Mouse (Mus musculus): ENCODE results near the gene Igtp.
"Not testable (repeated sequence)": the region's sequence is repeated elsewhere in the genome, so short reads cannot be mapped to it uniquely, and the experiment has no call there.

The Igtp gene

DNA sequence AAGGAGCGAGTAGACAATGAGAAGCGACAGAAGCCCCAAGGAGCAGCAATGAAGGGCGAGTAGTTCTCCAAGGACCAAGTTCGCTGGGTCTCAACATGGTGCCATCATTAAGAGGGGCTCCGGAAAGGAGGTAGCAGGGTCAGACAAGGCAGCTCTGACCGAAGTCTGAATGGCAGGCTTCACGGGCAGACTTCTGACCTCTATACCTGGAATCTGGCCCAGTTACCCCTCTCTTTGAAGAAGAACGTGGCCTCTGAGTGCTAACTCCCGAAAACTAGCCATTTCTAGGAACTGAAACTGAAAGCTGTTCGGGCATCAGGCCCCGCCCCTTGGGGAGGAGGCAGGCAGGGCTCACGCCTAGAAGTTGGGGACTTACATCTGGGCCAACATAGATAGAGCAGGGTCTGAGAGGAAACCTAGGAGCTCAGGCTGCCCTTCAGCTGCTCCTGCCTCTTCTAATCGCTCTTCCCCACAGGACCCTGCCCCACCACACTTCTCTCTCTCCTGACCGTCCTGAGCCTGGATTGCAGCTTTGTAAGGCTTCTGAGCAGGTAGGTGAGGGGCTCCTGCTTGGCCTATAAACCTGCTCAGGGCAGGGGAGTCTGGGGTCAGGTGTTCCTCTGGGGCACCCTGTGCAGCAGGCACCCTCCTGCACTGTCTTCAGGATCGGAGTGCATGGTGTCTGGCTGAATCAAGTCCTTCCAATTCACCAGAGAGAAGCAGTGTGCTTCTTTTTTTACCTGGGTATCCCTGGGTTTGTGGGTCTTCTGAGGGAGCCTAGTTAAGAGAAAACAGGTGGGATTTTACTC is at the start of gene Igtp, which contains the start of gene Irgm2:
Igtp (plus strand) TSS at position 328 of the 809 bp plus-strand sequence.
Irgm2 (plus strand) TSS at position 390 of the 809 bp plus-strand sequence.
- DNase-seq (ENCODE audit: low spot score in 2 of 2) = peak; percentile 67 to 72

DNA sequence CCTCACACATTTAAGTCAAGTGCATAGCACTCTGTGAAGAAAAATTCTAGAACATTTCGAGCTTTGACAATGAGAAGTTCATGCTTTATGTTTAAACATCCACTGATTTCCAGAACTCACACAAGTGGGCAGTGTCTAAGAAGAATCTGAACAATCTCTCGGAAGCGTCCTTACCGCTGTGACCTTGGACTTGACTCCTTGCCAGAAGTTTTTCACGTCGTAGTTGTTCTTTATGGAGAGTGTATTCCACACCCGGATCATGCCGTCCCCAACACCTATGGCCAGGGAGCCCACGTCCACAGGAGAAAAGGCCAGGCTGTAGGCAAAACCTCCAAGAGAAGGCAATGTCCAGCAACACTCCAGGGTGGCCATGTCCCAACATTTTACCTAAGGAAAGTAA is 43.9 kb upstream of the Igtp start:
- DNase-seq (ENCODE audit: low spot score in 2 of 2) = no peak

- DNase-seq (ENCODE audit: low spot score in 2 of 2) = no peak
Observed at GRCm38 (mm10) chr11:58156871-58157270, 42.5 kb upstream of the Igtp start.

GRCm38 (mm10) chr11:58165072-58165471 is 34.3 kb upstream of the Igtp start:
- DNase-seq (ENCODE audit: low spot score in 2 of 2) = no peak

DNA sequence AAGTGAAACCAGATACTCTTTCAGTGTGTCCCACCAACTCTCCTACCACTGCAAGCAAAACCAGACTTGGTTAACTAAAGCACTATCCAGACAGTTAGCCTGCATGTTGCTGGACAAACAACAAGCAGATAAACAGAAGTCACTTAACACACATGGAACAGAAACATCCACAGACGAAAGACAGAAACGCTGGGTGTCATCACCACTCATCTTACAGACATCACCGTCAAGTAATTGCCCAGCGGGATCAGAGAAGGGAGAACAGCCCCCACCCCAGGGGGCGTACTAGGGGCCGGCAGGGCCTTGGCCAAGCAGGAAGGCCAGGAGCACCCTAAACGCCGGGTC is 31.6 kb upstream of the Igtp start:
- DNase-seq (ENCODE audit: low spot score in 2 of 2) = no peak

DNA sequence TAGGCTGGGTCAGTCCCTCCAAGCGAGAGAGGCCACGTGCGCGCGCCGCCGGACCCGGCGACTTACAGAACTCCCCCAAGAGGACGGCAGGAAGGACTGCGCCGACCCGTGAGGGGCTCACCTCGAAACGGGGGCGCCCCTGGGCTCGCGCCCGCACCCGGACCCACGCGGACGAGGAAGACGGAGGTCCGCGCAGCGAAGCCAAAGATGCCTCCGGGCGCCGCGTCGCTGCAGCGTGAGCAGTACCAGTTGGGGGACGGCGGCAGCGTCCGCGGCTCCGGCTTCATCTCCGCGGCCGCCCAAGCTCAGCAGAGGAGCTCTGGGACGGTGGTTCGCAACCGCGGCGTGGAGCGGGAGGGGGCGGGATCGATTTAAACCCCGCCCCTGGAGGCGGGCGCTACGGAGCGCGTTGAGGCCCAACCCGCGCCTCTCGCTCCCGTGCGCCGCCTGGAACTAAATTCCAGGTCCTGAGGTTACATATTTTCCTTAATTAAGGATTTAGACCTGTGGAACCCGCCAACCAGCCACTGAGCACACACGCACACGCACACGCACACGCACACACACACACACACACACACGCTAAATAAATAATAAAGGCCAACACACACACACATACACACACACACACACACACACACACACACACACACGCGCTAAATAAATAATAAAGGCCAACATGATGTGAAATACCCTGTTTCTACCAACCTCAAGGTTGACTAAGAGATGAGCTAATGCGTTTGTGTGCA is 31.0 kb upstream of the Igtp start, which contains the start of gene Gemin5:
Gemin5 (minus strand) TSS at position 373 of the 749 bp plus-strand sequence.
- DNase-seq (ENCODE audit: low spot score in 2 of 2) = peak; percentile 81 to 83

DNA sequence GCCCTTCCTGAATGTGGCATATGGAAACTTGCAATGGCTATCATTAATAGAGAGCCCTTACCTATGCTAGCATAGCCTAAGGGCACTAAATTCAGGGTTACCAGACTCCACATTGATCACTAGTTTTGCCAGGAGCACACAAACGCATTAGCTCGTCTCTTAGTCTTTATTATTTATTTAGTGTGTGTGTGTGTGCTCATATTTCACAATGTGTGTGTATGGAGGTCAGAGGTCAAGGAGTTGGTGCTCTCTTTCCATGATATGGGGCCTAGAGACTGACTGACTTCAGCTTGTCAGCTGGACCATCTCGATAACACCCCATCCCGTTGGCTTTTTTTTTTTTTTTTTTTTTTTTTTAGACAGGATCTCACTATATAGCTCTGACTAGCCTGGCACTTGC is 29.7 kb upstream of the Igtp start:
- no peak for DNase-seq (ENCODE audit: low spot score in 2 of 2)

DNA sequence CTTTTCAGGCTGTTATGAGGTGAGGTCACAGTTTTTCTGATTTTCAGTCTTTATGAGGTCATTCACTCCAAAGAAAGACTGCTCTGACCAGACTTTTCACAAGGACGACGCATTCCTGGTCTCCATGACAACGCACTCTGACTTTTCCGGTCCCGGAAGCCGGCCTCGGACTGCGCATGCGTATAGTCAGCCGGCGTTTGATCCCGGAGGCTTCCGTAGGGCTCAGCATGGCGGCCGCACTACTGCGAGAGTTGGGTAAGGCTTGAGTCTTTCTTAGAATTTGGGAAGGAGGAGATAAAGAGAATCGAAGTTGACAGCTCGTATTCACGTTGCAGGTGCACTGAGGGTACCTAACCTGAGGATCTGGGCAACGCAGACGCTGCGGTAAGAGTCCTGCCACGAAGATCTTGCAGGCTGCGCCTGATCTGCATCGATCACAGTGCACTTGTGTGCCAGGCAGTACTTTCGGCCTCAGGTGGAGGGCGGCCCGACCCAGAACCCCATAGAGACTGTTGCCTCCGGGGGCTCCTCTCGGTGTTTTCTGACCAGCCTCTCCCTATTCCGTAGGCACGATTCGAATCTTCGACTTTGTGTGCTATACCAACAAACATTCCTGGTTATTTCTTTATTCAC is 27.8 kb upstream of the Igtp start, which contains the start of gene Mrpl22:
Mrpl22 (plus strand) TSS at position 203 of the 633 bp plus-strand sequence.
- peak; percentile 90 to 98 for DNase-seq (ENCODE audit: low spot score in 2 of 2)

GRCm38 (mm10) chr11:58179563-58179962 is 19.8 kb upstream of the Igtp start:
- peak; percentile 34 to 63 for DNase-seq (ENCODE audit: low spot score in 2 of 2)

GRCm38 (mm10) chr11:58179986-58180385 is 19.4 kb upstream of the Igtp start:
- DNase-seq (ENCODE audit: low spot score in 2 of 2) = not testable (repeated sequence)

DNA sequence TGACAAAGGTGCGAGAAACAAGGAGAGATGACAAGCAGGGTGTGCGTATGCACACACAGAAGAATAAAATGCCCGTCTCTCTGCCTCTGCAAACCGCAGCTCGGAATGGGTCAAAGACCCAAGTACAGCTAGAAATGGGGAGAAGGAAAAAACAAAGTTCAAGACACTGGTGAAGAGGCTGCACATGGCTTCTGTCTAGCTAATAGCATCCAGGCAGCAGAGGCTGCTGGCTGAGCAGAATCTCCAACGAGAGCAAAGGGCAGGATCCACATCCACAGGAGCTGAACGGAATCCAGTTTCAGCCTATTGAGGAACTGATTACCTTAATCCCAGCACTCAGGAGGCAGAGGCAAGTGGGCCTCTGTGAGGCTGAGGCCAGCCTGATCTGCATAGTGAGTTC is 18.6 kb upstream of the Igtp start:
- no peak for DNase-seq (ENCODE audit: low spot score in 2 of 2)

DNA sequence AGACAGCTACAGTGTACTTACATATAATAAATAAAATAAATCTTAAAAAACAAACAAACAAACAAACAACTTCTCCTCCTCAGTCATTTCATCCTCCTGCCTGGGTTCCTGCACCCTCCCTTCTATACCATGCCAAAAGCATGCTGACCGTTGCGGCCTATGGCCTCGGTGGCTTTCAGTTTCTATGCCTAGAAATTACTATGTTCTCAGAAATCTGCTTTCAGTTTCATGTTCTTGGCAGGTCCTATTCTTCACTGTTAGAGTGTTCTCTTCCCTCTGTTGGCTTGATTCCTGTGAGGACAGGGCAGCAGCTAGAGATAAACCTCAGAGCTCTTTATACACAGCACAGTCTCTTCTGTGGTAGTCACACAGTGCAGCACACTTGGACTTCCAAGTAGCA is 15.8 kb upstream of the Igtp start:
- no peak for DNase-seq (ENCODE audit: low spot score in 2 of 2)

DNA sequence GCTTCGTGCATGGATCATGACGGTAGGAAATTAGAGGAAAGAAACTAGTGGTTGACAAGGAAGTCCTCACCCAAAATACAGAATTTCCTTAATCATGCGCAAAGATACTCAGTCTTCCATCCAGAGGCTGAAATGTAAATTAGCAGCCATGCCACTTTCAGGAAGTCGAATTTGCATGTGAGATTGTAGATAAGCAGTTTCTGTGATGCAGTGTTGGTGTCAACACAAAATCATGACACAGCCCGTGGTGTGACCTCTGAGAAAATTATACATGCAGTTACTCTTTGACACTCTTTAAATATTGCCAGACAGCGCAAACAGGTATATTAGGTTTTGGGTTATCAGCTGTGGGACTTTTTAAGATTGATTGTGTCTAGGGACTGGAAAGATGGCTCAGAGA is 9.7 kb upstream of the Igtp start:
- no peak for DNase-seq (ENCODE audit: low spot score in 2 of 2)

- no peak for DNase-seq (ENCODE audit: low spot score in 2 of 2)
Observed at GRCm38 (mm10) chr11:58193326-58193725, 6.0 kb upstream of the Igtp start.

DNA sequence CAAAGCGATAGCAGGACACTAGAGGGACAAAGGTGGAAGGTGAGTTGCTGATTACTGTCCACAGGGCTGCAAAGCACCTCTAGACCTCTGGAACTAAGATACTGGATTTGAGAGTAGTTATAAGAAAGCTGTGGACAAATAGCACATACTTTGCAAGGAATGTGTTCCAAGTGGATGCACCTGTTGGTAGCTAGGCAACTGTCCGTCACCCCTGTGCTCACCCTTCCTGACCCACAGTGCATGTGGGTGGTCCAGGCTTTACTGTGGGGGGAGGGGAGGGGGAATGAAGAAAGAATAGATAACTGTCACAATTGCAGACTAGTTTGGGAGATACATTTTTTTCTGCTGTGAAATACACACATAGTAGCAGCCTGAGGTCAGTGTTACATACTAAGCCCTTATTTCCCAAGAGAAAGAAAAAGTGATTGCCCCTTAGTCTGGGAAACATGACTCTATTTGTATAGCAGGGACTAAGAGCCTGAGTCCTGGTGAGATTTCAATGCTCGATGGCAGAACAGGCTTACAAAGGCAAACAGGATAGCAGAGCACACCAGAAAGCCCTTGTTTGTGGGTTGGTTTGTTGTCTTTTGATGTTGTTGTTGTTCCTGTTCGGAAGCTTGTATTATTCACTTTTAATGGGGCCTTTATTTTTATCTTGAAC is 5.4 kb upstream of the Igtp start:
- no peak for DNase-seq (ENCODE audit: low spot score in 2 of 2)

GRCm38 (mm10) chr11:58198663-58199062 is 693 bp upstream of the Igtp start:
- no peak for DNase-seq (ENCODE audit: low spot score in 2 of 2)

DNA sequence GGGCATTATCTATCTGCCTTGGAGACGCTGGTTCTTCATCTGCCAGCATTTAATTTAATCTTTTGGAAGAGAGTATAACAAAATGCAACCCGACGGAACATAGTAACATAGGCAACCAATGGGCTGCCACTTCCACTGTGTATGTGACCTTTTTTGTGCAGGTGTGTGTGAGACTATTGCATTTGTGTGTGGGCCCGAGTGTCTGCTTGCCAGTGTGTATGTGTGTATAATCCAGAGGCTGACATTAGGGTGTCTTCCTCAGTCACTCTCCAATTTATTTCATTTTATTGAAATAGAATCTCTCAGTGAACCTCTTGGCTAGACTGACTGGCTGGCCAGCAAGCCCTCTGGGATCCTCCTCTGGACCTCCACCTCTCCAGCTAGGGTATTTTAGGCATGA is 870 bp downstream of the Igtp start:
- DNase-seq (ENCODE audit: low spot score in 2 of 2) = no peak

DNA sequence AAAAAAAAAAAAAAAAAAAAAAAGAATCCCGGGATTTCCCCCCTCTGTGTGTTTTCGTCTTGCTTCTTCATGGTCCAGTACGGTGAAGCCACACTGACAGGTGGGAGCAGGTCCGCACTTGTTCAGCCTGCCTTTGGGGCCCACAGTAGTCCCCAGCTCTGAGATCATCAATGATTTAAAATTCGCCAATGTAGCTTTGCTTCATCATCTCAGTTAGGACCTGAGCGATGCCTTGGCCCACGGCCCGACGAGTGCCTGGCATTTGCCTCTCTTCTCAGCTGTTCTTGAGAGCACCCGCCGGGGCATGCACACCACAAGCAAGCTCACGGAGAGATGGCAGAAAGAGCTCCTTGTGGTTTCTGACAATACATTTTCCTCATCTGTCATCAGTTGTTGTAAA is 1.7 kb downstream of the Igtp start:
- DNase-seq (ENCODE audit: low spot score in 2 of 2) = no peak

GRCm38 (mm10) chr11:58210321-58210886 is 11.0 kb downstream of the Igtp start:
- no peak for DNase-seq (ENCODE audit: low spot score in 2 of 2)

DNA sequence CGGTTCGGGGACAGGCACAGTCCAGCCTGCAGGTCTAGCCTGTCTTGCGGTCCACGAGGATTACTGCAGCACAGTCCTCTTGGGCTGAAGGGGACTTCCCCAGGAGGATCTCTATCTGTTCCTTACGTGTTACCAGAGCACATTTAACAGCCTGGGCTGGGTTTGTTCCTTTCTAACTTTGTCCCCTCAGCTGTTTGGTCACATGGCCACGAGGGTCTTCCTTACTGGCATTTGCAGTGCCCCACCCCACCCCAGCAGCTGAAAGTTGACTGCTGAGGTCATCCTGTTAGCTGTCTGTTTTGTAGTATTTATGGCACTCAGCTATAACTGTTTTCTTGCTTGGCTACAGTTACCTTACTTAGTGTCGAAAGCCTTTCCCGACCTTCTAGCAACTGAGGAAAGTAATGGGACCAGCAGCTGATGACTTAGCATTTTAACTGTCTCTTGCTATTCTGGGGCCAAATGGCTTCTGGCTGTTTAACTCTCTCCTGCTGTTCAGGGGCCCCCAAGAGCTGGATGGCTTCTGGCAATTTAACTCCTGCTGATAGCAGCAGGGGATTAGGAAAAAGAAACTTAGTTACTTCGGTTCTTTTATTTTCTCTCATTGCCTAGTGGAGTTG is 11.8 kb downstream of the Igtp start:
- DNase-seq (ENCODE audit: low spot score in 2 of 2) = no peak

GRCm38 (mm10) chr11:58211682-58212067 is 12.3 kb downstream of the Igtp start:
- no peak for DNase-seq (ENCODE audit: low spot score in 2 of 2)
